Mouse (Mus musculus): Measurements from ENCODE around the gene Pabpn1l.

DNA sequence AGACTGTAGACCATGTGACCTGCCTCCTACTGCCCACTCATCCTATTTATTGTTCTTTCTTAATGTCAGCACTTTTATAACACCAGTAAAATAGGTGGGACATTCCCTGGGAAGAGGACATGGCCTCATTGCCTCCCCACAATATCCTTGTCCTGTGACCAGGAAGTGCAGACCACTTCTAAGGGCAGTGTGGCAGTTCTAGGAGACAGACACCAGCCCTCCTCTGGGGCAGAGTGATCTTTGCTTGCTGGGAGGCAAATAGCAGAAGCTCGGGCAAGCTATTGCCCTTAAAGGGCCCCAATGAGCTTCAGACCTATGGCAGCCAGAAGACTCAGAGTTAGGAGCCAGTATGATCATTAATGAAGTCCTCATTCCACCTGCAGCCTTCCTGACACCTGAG, 17.9 kb downstream of the Pabpn1l start:
- TF ChIP-seq POLR2A (IDR thresholded peaks at IDR 0.05; ENCODE audit: low read depth, low read length) (no peak), CTCF (IDR thresholded peaks at IDR 0.05; ENCODE audit: extremely low read depth, insufficient read depth, insufficient read length, insufficient replicate concordance) (no peak)

All from spleen, adult 2 months (tissue).